Mouse (Mus musculus): Measurements from ENCODE around the gene Anapc15.

GRCm38 (mm10) chr7:101837154-101837605, 26.3 kb upstream of the Anapc15 start:
- no peak for TF ChIP-seq ZC3H11A (IDR thresholded peaks at IDR 0.05; ENCODE audit: borderline replicate concordance, low read depth, low read length)
- TF ChIP-seq ZNF384 (IDR thresholded peaks at IDR 0.05; ENCODE audit: low read depth, low read length) = no peak
- TF ChIP-seq CHD2 (IDR thresholded peaks at IDR 0.05; ENCODE audit: low read depth, low read length) = no peak
- TF ChIP-seq MAFK (IDR thresholded peaks at IDR 0.05; ENCODE audit: insufficient read depth, low read depth, low read length) = no peak
- TF ChIP-seq HCFC1 (IDR thresholded peaks at IDR 0.05; ENCODE audit: borderline replicate concordance, insufficient read depth, low read length) = no peak
